Mouse (Mus musculus) brain, embryonic 14.5 days (tissue): ENCODE measurements at regions not wholly inside any gene's neighbourhood (a gene's known extent, or its start where the extent isn't known, plus 50 kb on each side); places are given as distances from the start of the nearest gene placed in this dataset.

ENCODE experiments used
- CTCF ChIP-seq: fragments of 200-500 bp; IDR thresholded peaks from 2 replicates; pipeline ENCODE4 v1.5.1; 2012; ENCODE audit warnings: inconsistent platforms, mild to moderate bottlenecking, moderate library complexity, borderline replicate concordance; ENCODE audit not compliant: insufficient read depth, insufficient read length; ENCODE audit errors: extremely low read depth
- POLR2A ChIP-seq: fragments of 200-500 bp; IDR thresholded peaks from 2 replicates; pipeline ENCODE4 v1.6.1; 2012; ENCODE audit warnings: mild to moderate bottlenecking, inconsistent platforms, borderline replicate concordance; ENCODE audit not compliant: poor library complexity, insufficient read depth, insufficient read length, severe bottlenecking; ENCODE audit errors: extremely low read depth

- TF ChIP-seq CTCF (no peak), POLR2A (no peak)
These were observed 156.9 kb downstream of the Cdh26 start for GRCm38 (mm10) chr2:178587134-178587636.
